Mouse (Mus musculus) myocyte (in vitro differentiated cells): ENCODE measurements around the gene Crtac1. TPM values are rescaled to one million over a fixed set of nuclear protein-coding genes. Genes with fewer than 3 reads are reported as not detected.

ENCODE experiments used
- H3K27me3 ChIP-seq: one replicate; pipeline ENCODE4 v1.6.1; 2011; ENCODE audit not compliant: control insufficient read depth, insufficient read depth, insufficient read length
- H3K36me3 ChIP-seq: one replicate; pipeline ENCODE4 v1.6.1; 2011; ENCODE audit not compliant: control insufficient read depth, insufficient read depth
- H3K4me2 ChIP-seq: one replicate; pipeline ENCODE4 v1.6.1; 2011; ENCODE audit warnings: low read depth, control low read depth
- H3K4me3 ChIP-seq: one replicate; pipeline ENCODE4 v1.5.1; 2011; ENCODE audit warnings: mild to moderate bottlenecking, control low read depth, moderate library complexity
- H3K79me2 ChIP-seq: one replicate; pipeline ENCODE4 v1.6.1; 2011; ENCODE audit not compliant: control insufficient read depth, insufficient read depth
- H3ac ChIP-seq: one replicate; pipeline ENCODE4 v1.6.1; 2011; ENCODE audit not compliant: control insufficient read depth, insufficient read length
- CEBPB ChIP-seq: IDR thresholded peaks from 2 replicates; pipeline ENCODE4 v1.6.1; 2011; ENCODE audit warnings: mild to moderate bottlenecking, moderate library complexity; ENCODE audit not compliant: poor library complexity, insufficient read depth, severe bottlenecking
- E2F4 ChIP-seq: IDR thresholded peaks from one replicate; pipeline ENCODE4 v1.6.1; 2011; ENCODE audit warnings: mild to moderate bottlenecking, control low read depth, moderate library complexity; ENCODE audit not compliant: insufficient read depth
- MAX ChIP-seq: IDR thresholded peaks from one replicate; pipeline ENCODE4 v1.6.1; 2011; ENCODE audit warnings: low read depth, mild to moderate bottlenecking, control low read depth
- MYOD1 ChIP-seq, 3 experiments: IDR thresholded peaks; one replicate each; pipeline ENCODE4 v1.6.1; 2011; ENCODE audit warnings: control low read depth in 2 of 3, low read depth in 2 of 3, mild to moderate bottlenecking in 2 of 3, moderate library complexity in 1 of 3; ENCODE audit not compliant: insufficient read length in 2 of 3, control insufficient read depth in 1 of 3
- MYOG ChIP-seq, 3 experiments: IDR thresholded peaks; one replicate each; pipeline ENCODE4 v1.6.1; 2011; ENCODE audit warnings: control low read depth in 2 of 3, low read depth in 2 of 3, mild to moderate bottlenecking in 2 of 3; ENCODE audit not compliant: insufficient read length in 2 of 3, control insufficient read depth in 1 of 3, insufficient read depth in 1 of 3
- POLR2A ChIP-seq: IDR thresholded peaks from one replicate; pipeline ENCODE4 v1.6.1; 2011; ENCODE audit warnings: low read depth, mild to moderate bottlenecking, control low read depth, moderate library complexity; ENCODE audit not compliant: insufficient read length
- POLR2AphosphoS2 ChIP-seq: IDR thresholded peaks from one replicate; pipeline ENCODE4 v1.6.1; 2011; ENCODE audit warnings: low read depth, control low read depth; ENCODE audit not compliant: insufficient read length
- REST ChIP-seq: IDR thresholded peaks from one replicate; pipeline ENCODE4 v1.6.1; 2011; ENCODE audit warnings: mild to moderate bottlenecking, control low read depth, moderate library complexity; ENCODE audit not compliant: insufficient read depth, insufficient read length
- SRF ChIP-seq: IDR thresholded peaks from one replicate; pipeline ENCODE4 v1.6.1; 2011; ENCODE audit warnings: low read depth; ENCODE audit not compliant: control insufficient read depth, insufficient read length
- TCF12 ChIP-seq: IDR thresholded peaks from one replicate; pipeline ENCODE4 v1.6.1; 2011; ENCODE audit warnings: mild to moderate bottlenecking, control low read depth; ENCODE audit not compliant: poor library complexity, insufficient read depth, severe bottlenecking
- TCF3 ChIP-seq: IDR thresholded peaks from one replicate; pipeline ENCODE4 v1.6.1; 2011; ENCODE audit warnings: low read depth, control low read depth; ENCODE audit not compliant: insufficient read length
- USF1 ChIP-seq: IDR thresholded peaks from one replicate; pipeline ENCODE4 v1.6.1; 2011; ENCODE audit warnings: low read depth, mild to moderate bottlenecking, control low read depth, moderate library complexity
- polyA plus RNA-seq: library from polyadenylated mRNA; unstranded; fragments of >200 nt; fragmentation: generic; extraction: Trizol; gene quantifications from one replicate; pipeline ENCODE4 v1.2.1, GENCODE M21; 2012; ENCODE audit warnings: missing spikeins

The Crtac1 gene
- polyA plus RNA-seq, 1 experiment = not detected

DNA sequence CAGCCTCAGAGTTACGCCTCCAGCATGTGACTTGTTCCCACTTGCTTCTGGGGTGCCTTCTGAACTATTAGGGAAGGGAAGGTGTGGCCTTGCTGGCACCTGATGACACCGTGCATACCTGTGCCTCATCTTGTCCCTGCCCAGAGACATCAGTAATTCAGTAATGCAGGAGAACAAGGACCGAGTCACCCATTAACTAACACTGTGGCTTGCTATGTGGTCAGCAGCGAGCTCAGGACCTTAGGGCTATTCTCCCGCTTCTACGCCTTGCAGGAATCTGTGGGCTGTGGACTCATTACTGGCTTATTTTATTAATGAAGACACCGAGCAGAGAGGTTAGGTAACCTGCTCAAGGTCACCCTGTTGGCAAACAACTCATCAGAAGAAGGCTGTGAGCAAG is 21.0 kb upstream of the Crtac1 start:
- H3K4me3 ChIP-seq = no peak overlapping the region
- peaks cover 31% of the 10 kb centered on the region for H3K27me3 ChIP-seq
- TF ChIP-seq POLR2AphosphoS2 (no peak), E2F4 (no peak), TCF3 (no peak), MAX (no peak), USF1 (no peak), MYOD1 (IDR thresholded peaks at IDR 0.05; ENCODE audit: control insufficient read depth in 1 of 3, insufficient read length in 2 of 3, low read depth in 2 of 3) (no peak)
- no peak overlapping the region for H3ac ChIP-seq
- H3K79me2 ChIP-seq = no peaks in the 10 kb centered on the region
- H3K4me2 ChIP-seq = no peak overlapping the region
- no peaks in the 10 kb centered on the region for H3K36me3 ChIP-seq

DNA sequence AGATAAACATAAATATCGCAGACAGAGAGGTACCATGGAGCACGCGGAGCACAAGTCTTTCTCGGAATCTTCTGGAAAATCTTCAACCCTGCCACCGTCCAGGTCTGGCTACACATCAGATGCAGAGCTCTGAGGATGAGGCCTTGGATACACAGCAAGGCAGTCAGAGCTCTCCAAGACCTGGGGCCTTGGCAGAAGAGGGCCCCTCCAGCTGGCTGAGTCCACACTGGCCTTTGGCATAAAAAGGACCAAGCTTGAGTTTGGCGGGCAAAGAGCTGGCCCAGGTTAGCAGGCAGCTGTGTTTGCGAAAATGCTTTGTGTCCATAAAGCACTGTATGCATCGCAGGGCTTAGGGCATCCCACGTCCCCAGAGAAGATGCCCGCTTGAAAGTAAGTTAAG is 17.0 kb upstream of the Crtac1 start:
- Histone ChIP-seq H3K27me3 (peaks cover 24% of the 10 kb centered on the region), H3K79me2 (no peaks in the 10 kb centered on the region), H3K4me3 (no peak overlapping the region), H3K4me2 (no peak overlapping the region), H3ac (no peak overlapping the region), H3K36me3 (no peaks in the 10 kb centered on the region)
- TF ChIP-seq REST (no peak), MAX (no peak), USF1 (no peak), POLR2A (no peak), SRF (no peak), POLR2AphosphoS2 (no peak), TCF3 (no peak), E2F4 (no peak), MYOG (IDR thresholded peaks at IDR 0.05; ENCODE audit: control insufficient read depth in 1 of 3, insufficient read depth in 1 of 3, insufficient read length in 2 of 3, low read depth in 2 of 3) (no peak), MYOD1 (IDR thresholded peaks at IDR 0.05; ENCODE audit: control insufficient read depth in 1 of 3, insufficient read length in 2 of 3, low read depth in 2 of 3) (no peak), CEBPB (no peak), TCF12 (no peak)

DNA sequence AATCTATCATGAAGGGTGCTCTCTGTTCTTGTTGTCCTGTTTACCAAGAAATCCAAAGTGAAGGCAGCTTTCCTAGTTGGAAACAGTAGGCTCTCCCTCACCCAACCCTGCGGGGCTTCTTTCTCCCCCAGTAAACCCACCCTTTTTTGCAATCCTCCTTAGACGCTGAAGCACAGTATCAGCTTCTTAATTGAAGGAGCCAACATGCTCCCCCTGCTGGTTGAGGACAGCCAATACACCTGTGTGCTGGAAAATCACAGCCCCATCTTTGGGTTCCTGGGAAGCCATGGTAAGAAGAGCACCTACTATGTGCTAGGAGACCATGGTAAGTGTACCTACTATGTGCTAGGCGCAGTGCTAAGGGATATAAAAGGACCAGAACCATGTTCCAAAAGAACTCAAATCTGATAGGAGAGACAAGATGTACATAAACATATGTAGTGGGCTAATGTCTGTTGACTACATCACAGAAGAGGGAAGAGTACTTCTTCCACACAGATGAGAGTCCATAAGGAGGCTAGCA is 12.4 kb upstream of the Crtac1 start:
- Histone ChIP-seq H3ac (no peak overlapping the region), H3K36me3 (no peaks in the 10 kb centered on the region), H3K4me2 (no peak overlapping the region), H3K27me3 (peaks cover 10% of the 10 kb centered on the region), H3K4me3 (no peak overlapping the region), H3K79me2 (no peaks in the 10 kb centered on the region)
- no peak for TF ChIP-seq POLR2A

DNA sequence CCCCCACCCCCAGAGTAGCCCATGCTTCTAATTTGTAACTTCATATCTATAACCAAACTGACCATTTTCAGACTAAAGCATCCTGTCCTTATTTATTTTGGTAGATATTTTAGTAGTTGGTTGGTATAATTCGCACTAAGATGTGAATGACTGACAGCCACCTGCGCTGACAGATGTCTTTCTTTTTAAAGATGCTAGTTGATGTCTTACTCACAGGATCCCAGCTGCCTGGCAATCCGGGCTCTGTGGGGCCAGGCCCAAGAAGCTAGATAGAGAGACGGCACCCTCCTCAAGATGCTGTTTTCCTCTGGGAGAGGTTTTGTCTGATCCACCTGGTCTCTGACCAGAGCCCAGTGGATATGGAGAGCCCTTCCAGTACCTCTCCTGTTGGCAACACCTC is 11.7 kb upstream of the Crtac1 start:
- Histone ChIP-seq H3K36me3 (no peaks in the 10 kb centered on the region), H3K79me2 (no peaks in the 10 kb centered on the region), H3K4me3 (no peak overlapping the region), H3K4me2 (no peak overlapping the region), H3K27me3 (peaks cover 10% of the 10 kb centered on the region), H3ac (no peak overlapping the region)
- TF ChIP-seq POLR2AphosphoS2 (no peak), MYOG (IDR thresholded peaks at IDR 0.05; ENCODE audit: control insufficient read depth in 1 of 3, insufficient read depth in 1 of 3, insufficient read length in 2 of 3, low read depth in 2 of 3) (no peak), MAX (no peak), TCF3 (no peak), POLR2A (no peak), USF1 (no peak), TCF12 (no peak), CEBPB (no peak), MYOD1 (IDR thresholded peaks at IDR 0.05; ENCODE audit: control insufficient read depth in 1 of 3, insufficient read length in 2 of 3, low read depth in 2 of 3) (no peak), SRF (no peak), E2F4 (no peak), REST (no peak)

DNA sequence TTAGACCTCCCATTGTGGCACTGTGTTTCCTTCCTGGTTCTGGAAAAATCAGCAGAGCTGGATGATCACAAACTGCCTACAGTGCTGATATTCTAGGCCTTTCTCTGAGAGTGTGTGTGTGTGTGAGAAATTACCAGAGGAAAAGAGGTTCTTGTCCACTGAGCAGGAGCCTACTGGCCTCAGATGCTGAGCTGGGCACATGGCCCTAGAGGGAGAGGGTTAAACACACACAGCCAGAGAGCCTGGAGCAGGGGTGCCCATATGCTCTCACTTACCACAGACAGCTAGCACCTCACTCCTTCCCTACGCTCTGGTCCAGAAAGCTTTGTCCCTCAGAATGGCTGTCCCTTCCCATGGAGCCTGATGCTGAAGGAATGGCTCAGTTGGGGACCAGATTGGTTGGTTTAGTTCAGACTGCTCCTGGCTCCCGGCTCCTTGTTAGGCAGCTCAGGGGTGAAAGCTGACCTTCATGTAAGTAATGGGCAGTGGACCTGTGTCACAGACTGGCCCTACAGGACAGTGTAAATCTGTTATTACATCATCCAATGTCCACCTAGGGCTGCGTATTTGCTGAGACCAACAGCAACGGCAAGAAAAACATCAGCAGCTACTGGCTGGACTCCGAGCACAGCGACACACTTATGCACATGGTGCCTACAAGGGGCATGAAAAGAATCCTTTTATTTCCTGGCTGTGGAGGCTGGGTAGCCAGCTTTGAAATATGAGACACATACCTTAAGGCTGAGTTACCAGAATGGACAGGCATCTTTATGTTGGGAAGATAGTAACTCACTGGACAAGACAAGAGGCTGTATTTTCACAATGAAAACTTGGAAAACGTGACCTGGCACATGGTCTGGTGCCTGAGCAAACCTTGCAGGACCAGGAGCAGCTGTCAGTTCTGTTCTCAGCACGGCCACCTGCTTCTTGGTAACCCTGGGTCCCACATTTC is 10.9 kb upstream of the Crtac1 start:
- no peak overlapping the region for H3K4me3 ChIP-seq
- TF ChIP-seq MYOG (IDR thresholded peaks at IDR 0.05; ENCODE audit: control insufficient read depth in 1 of 3, insufficient read depth in 1 of 3, insufficient read length in 2 of 3, low read depth in 2 of 3) (no peak), CEBPB (no peak)
- no peak overlapping the region for H3ac ChIP-seq
- no peak overlapping the region for H3K4me2 ChIP-seq
- peaks cover 10% of the 10 kb centered on the region for H3K27me3 ChIP-seq
- no peaks in the 10 kb centered on the region for H3K79me2 ChIP-seq
- H3K36me3 ChIP-seq = no peaks in the 10 kb centered on the region
